Mouse (Mus musculus): ENCODE results near the gene Brap. TPM values are rescaled to one million over a fixed set of nuclear protein-coding genes. Genes with fewer than 3 reads are reported as not detected.
"Not testable (repeated sequence)": the region's sequence is repeated elsewhere in the genome, so short reads cannot be mapped to it uniquely, and the experiment has no call there.

Brap gene
- 31.4 and 41.5 TPM in 2 replicates for polyA plus RNA-seq (2012; rRNA removed)

GRCm38 (mm10) chr5:121660059-121660896, at the start of gene Brap, which contains the start of gene Acad10:
Gene Brap, plus strand, starts transcription at chr5:121660563.
Gene Acad10, minus strand, starts transcription at chr5:121660514.
- TF ChIP-seq CTCF (IDR thresholded peaks at IDR 0.05; ENCODE audit: borderline replicate concordance, extremely low read depth, insufficient read depth, insufficient read length) (no peak), POLR2A (IDR thresholded peaks at IDR 0.05; ENCODE audit: borderline replicate concordance, extremely low read depth, insufficient read depth, insufficient read length, poor library complexity, severe bottlenecking) (peak; percentile 85)
- peak; percentile 95 for DNase-seq (ENCODE audit: low read depth)

GRCm38 (mm10) chr5:121612036-121612435, 48.3 kb upstream of the Brap start:
- no peak for DNase-seq (ENCODE audit: low read depth)
- TF ChIP-seq POLR2A (IDR thresholded peaks at IDR 0.05; ENCODE audit: borderline replicate concordance, extremely low read depth, insufficient read depth, insufficient read length, poor library complexity, severe bottlenecking) (no peak), CTCF (IDR thresholded peaks at IDR 0.05; ENCODE audit: borderline replicate concordance, extremely low read depth, insufficient read depth, insufficient read length) (no peak)

GRCm38 (mm10) chr5:121614921-121615320, 45.4 kb upstream of the Brap start:
- DNase-seq (ENCODE audit: low read depth), result not testable (repeated sequence)

DNA sequence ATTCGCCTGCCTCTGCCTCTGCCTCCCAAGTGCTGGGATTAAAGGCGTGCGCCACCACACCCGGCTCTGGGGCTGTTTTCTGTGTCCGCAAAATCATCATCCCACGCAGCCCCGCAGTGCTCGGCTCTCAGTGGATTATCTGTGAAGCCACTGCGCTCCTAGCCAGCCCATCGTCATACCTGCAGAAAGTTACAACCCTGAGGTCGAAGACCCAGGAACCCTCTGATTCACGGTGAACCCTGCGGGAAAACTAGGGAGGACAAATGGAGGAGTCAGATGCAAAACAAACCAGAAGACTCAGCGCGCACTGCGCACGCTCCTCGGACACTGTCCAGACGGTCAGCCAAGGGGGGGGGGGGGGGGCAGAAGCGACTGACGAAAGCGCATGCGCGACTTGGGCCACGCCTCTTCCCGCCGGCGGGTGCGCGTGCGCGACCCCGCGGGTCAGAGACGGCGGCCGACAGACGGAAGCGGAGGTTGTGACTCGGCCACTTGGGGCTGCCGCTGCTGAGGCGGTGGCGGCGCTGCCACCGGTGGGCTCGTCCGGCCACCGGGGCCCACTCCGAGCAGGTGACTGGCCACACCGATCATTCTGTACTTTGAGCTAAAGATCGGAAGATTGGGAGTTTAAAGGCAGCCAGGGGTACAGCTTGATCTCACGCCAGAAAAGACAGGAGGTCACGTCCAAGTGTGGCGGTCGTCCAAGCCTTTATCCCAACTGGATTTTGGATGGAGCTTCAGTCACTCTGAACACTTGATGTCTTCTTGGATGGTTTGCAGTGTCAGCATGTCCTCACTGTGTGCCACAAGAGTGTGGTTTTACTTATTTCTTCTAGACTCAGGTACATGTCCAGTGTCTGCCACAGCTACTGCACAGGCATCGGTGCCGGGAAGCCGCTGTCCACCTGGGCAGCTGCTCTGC, 41.5 kb upstream of the Brap start, which contains the start of gene Acad12:
TSS of gene Acad12 (minus strand) at position 347 of the 922 bp plus-strand sequence.
- TF ChIP-seq CTCF (IDR thresholded peaks at IDR 0.05; ENCODE audit: borderline replicate concordance, extremely low read depth, insufficient read depth, insufficient read length), result no peak
- TF ChIP-seq POLR2A (IDR thresholded peaks at IDR 0.05; ENCODE audit: borderline replicate concordance, extremely low read depth, insufficient read depth, insufficient read length, poor library complexity, severe bottlenecking), result peak; percentile 97
- peak; percentile 92 for DNase-seq (ENCODE audit: low read depth)

DNA sequence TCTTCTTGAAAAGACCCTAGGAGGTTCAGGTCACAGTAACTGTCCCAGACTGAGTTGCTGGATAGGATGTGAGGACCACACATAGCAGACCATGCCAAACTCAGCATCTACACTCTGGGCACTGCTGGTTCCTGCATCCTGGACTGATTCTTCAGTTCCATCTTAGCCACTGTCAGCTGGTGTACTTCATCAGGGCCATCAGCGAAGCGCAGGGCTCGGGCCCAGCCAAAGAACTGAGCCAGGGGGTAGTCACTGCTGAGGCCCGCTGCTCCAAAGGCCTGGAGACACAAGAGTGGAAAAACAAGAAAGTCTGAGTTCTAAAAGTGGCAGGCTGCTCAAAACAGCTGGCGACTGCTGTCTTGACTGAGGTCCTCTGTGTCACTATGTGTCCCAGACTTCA, 39.3 kb upstream of the Brap start:
- no peak for TF ChIP-seq POLR2A (IDR thresholded peaks at IDR 0.05; ENCODE audit: borderline replicate concordance, extremely low read depth, insufficient read depth, insufficient read length, poor library complexity, severe bottlenecking)
- TF ChIP-seq CTCF (IDR thresholded peaks at IDR 0.05; ENCODE audit: borderline replicate concordance, extremely low read depth, insufficient read depth, insufficient read length), result no peak

DNA sequence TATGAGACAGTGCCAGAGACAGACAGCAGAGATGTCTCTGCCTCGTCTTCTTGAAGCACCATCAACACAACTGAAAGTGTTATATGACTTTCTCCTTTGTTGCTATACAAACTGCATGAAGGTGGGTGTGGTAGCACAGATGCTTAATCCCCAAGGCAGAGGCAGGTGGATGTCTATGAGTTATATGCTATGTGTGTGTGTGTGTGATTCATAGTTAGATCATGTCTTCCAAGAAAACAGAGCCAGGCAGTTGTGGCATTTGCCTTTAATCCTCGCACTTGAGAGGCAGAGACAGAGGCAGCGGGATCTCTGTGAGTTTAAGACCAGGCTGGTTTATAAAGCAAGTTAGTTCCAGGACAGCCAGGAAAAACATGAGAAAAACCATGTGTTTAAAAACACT, 37.1 kb upstream of the Brap start:
- no peak for DNase-seq (ENCODE audit: low read depth)
- TF ChIP-seq CTCF (IDR thresholded peaks at IDR 0.05; ENCODE audit: borderline replicate concordance, extremely low read depth, insufficient read depth, insufficient read length) (no peak), POLR2A (IDR thresholded peaks at IDR 0.05; ENCODE audit: borderline replicate concordance, extremely low read depth, insufficient read depth, insufficient read length, poor library complexity, severe bottlenecking) (no peak)

More for the DNA sequence above, 39.3 kb upstream of the Brap start:
- no peak for DNase-seq (ENCODE audit: low read depth)

DNA sequence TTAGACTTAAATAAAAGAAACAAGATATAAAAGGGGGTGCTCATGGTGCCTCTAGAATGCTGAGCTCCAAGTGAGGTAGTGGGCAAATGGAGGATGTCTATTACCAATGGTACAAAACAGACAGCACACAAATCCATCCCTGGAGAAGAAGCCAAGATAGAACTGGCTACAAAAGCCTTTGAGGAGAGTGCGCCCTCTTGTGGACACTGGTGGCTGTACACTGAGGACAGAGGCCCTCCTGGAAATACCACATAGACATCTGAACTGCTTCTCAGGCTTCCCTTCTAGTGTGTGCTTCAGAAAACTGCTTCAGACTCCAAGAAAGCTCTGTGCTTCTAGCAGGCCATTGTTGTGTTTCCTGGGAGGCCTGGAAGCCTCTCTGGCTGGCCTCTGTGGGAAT, 32.5 kb upstream of the Brap start:
- TF ChIP-seq POLR2A (IDR thresholded peaks at IDR 0.05; ENCODE audit: borderline replicate concordance, extremely low read depth, insufficient read depth, insufficient read length, poor library complexity, severe bottlenecking) (no peak), CTCF (IDR thresholded peaks at IDR 0.05; ENCODE audit: borderline replicate concordance, extremely low read depth, insufficient read depth, insufficient read length) (peak; percentile 77)
- peak; percentile 51 for DNase-seq (ENCODE audit: low read depth)

DNA sequence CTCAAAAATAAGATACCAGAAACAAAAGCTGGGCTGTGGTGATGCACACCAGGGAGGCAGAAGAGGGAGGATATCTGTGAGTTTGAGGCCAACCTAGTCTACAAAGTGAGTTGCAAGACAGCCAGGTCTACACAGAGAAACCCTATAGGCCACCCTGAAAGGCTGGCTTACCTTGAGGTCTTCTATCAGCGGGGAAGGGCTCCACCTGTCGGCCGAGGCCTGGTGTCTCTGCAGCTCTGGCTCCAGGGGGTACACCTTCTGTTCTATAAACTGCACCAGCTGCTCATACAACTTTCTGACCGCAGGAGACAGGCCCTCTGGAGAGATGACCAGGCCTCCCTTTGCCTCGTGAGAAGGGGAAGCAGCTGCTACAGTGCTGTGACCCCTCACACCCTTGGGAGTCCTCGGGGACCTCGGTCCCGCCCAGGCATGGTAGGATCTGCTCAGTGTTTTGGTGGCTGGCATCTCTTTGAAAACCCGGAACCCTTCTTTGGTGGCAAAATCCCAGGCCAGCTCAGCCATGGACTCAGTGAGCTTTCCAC, 29.2 kb upstream of the Brap start:
- TF ChIP-seq CTCF (IDR thresholded peaks at IDR 0.05; ENCODE audit: borderline replicate concordance, extremely low read depth, insufficient read depth, insufficient read length), result peak; percentile 14; the same call in 1 of the 2 replicates
- DNase-seq (ENCODE audit: low read depth), result not testable (repeated sequence)

DNA sequence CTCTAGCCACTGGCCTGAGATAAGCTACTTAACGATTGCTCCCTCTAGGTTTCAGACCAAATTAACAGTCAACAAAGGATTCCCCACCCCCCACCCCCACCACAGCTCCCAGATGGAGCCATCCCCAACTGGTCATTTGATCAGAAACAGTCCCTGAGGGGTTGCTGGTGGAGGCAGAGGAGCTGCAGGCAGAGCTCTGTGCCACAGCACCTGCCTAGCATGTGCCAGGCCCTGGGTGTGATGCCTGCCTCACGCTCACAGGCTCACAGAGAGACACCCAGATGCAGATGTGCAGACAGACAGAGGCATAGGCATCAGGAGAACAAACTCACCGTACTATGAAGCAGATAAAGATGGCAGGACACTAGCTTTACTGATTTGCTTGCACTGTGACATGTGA, 27.6 kb upstream of the Brap start:
- TF ChIP-seq POLR2A (IDR thresholded peaks at IDR 0.05; ENCODE audit: borderline replicate concordance, extremely low read depth, insufficient read depth, insufficient read length, poor library complexity, severe bottlenecking) (no peak), CTCF (IDR thresholded peaks at IDR 0.05; ENCODE audit: borderline replicate concordance, extremely low read depth, insufficient read depth, insufficient read length) (no peak)
- DNase-seq (ENCODE audit: low read depth), result no peak

DNA sequence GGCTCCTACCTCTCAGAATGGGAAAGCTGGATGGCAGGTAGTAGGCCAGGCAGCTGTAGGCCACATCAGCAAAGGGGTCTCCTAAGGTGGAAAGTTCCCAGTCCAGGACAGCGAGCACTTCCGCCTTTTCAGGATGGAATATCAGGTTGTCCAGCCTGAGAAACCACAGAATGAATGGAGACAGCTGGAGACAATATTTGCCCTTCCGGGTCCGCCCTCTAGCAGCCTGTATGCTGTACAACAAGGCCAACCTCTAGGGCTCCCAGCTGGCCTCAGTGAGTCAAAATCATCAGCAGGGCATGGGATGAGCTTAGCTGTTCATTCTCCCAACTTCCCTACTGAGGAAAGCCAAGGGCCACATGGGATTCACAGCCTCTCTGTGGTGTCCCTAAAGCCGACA, 25.7 kb upstream of the Brap start:
- DNase-seq (ENCODE audit: low read depth), result no peak
- TF ChIP-seq CTCF (IDR thresholded peaks at IDR 0.05; ENCODE audit: borderline replicate concordance, extremely low read depth, insufficient read depth, insufficient read length) (no peak), POLR2A (IDR thresholded peaks at IDR 0.05; ENCODE audit: borderline replicate concordance, extremely low read depth, insufficient read depth, insufficient read length, poor library complexity, severe bottlenecking) (no peak)

- DNase-seq (ENCODE audit: low read depth), result no peak
- TF ChIP-seq POLR2A (IDR thresholded peaks at IDR 0.05; ENCODE audit: borderline replicate concordance, extremely low read depth, insufficient read depth, insufficient read length, poor library complexity, severe bottlenecking) (no peak), CTCF (IDR thresholded peaks at IDR 0.05; ENCODE audit: borderline replicate concordance, extremely low read depth, insufficient read depth, insufficient read length) (no peak)
Observed at GRCm38 (mm10) chr5:121637296-121637695, 23.1 kb upstream of the Brap start.
